Mouse (Mus musculus) T-helper 1 cell (primary cell): ENCODE measurements at regions not wholly inside any gene's neighbourhood (a gene's known extent, or its start where the extent isn't known, plus 50 kb on each side); places are given as distances from the start of the nearest gene placed in this dataset.

Experiments
- in situ Hi-C: fragments of 300-600 bp; cut with MboI, MseI; formaldehyde crosslinking; loops from one replicate; pipeline ENCODE4 v1.15.1; 2025; ENCODE audit warnings: high pct_unique_total_duplicates

- in situ Hi-C loops = no loop called here
Observed at GRCm38 (mm10) chr2:172699654-172700053, 150.3 kb downstream of the Tfap2c start.

DNA sequence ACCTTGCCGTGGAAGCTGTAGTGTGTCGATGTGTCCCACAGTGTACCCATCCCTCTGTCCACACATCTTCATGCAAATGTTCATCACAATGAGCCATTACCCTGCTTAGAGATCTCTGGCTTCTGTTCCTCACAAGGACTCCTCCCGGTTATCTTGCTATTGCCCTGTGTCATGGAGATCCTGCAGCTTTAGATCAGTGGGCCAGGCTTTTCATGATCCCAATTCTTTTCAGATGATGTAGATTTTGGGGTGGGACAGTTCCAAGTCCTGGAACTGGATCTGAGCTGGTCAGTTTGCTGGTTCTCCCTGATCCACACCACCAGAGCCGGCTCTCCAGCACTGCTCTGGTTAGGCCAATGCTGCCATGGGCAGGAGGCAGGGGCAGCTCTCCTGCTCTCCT lies 161.2 kb downstream of the Tfap2c start:
- in situ Hi-C loops = no loop called here

DNA sequence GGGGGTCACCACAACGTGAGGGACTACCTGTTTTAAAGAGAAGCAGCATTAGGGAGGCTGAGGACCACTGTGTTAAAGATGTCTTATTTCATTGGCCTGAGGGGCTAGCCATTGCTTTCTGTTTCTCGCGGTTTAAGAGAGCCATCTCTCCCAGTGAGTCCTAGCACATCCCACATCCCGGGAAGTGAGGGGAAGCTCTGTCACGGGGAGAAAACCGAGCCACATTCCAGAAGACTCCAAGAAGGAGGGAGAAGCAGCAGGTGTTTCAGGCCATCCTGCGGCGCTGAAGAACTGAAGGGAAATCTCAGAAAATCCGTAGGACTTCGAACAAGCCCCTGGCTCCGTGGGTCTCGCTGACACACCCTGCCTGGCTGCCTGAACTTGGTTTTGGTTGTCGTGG lies 177.3 kb downstream of the Tfap2c start:
- in situ Hi-C loops = no loop called here

GRCm38 (mm10) chr2:172727576-172727975 lies 178.2 kb downstream of the Tfap2c start:
- in situ Hi-C loops = no loop called here

GRCm38 (mm10) chr2:172728240-172728821 lies 178.9 kb downstream of the Tfap2c start:
- in situ Hi-C loops = no loop called here

DNA sequence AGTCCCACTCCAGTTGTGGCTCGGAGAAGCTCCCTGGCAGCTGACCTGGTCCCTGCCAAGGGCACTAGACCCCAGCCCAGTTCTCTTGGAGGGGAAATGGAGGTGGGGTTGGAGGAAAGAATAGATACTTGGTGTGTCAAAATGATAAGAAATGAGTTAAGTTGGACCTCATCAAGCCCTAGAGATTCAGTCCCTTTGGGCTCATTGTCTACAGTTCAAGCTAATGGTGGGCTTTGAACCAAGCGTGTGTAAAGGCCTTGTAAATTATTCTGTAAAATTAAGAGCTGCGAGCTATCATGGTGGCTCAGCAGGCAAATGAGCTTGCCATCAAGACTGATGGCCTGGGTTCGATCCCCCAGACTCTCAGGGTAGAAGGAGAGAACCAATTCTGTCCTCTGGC lies 179.8 kb downstream of the Tfap2c start:
- in situ Hi-C loops = no loop called here

DNA sequence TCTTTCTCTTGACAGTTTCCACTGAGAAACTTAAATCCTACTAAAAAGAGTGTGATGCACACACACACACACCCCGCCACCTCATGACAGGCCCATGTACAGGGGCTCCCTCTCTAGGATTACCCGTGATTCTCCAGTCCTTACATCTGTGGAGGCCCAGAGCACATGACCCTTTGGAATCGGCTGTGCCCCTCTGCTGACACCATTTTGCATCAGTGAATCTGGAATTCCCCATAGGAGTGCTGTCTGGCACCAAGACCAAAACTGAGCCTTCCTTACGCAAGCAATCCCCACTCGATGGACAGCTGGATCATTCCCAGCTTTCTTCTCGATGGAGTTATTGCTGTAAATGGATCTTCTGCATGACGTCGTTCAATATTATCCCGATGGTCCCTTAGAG lies 180.3 kb downstream of the Tfap2c start:
- in situ Hi-C loops = no loop called here

- in situ Hi-C loops = no loop called here
Observed at GRCm38 (mm10) chr2:172731408-172731807, 182.0 kb downstream of the Tfap2c start.

GRCm38 (mm10) chr2:172732453-172733210 lies 183.2 kb downstream of the Tfap2c start:
- in situ Hi-C loops = no loop called here

GRCm38 (mm10) chr2:172733403-172733995 lies 184.1 kb downstream of the Tfap2c start:
- in situ Hi-C loops = no loop called here

GRCm38 (mm10) chr2:172735621-172736020 lies 186.2 kb downstream of the Tfap2c start:
- in situ Hi-C loops = no loop called here

- in situ Hi-C loops = no loop called here
Observed at GRCm38 (mm10) chr2:172739041-172739491, 189.7 kb downstream of the Tfap2c start.

GRCm38 (mm10) chr2:172739529-172739928 lies 190.1 kb downstream of the Tfap2c start:
- in situ Hi-C loops = no loop called here

DNA sequence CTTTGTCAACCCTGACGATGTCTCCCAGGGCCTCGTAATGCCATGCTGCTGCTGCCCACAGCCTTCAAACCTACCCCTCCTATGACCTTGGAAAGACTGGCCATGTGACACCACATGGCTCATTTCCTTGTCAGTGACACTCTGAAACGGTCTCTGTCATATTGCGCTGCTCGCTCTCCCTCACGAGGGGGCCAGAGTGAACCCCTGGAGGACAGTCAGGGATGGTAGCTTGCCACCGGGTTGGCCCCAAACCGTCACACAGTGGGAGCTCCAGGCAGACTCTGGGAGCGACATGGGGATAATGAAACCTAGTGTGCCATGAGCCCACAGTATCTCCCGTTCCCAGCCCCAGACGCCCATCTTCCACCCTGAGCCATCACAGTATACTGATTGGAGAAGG lies 188.8 kb downstream of the Bmp7 start:
- in situ Hi-C loops = no loop called here

DNA sequence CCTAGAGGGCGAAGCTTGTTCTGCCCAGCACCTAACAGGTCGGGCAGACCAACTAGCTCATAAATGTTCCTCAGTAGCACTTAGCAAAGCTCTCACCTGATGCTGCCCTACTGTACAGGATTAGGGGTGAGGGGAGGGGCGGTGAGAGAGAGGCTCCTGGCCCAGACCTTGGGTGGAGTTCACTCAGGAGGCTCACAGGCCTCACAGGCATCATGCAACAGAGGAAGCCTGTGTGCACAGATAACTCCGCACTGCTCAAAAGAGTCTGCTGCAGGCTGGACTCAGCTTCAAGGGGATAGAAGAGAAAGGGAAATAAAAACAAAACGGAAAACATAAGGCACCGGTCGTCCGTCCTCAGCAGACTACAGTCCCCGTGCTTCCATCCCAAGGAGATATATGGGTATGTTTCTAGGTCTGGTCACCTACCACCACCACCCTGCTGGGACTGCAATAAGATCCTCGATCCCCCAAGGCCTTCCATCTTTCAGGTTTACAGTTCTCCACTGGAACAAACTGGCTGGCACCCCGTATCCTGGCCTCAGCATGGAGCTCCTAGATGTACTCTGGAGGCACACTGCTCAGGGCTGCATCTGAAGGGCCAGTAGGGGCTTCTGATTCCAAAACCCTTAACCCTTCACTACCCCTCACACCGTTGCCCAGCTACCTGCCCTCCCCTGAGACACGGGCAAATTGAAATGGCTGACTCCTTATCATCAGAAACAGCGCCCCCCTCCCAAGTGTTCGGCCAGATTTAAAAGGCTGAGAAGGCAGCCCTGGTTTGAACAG lies 184.2 kb downstream of the Bmp7 start:
- in situ Hi-C loops = no loop called here

DNA sequence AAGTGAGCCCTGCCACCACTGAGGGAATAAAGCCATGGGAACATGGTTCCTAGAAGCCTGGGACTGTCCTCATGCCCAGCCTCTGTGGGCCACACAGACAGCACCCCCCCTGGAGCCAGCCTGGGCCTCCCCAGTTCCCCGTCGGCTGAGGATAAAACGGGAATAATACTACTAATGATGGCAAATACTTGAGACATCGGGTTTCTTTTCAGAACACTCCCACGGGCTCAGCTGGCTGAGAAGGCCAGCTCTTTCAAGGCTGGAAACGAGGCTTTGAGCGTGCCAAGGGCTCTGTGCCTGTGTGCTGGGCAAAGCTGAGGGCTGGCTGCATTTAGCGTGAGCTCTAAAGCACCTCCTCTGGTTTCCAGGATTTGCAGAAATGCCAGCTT lies 183.7 kb downstream of the Bmp7 start:
- in situ Hi-C loops = no loop called here

- in situ Hi-C loops = no loop called here
Observed at GRCm38 (mm10) chr2:172758497-172758896, 181.6 kb downstream of the Bmp7 start.

- in situ Hi-C loops = no loop called here
Observed at GRCm38 (mm10) chr2:172765260-172765659, 174.9 kb downstream of the Bmp7 start.

DNA sequence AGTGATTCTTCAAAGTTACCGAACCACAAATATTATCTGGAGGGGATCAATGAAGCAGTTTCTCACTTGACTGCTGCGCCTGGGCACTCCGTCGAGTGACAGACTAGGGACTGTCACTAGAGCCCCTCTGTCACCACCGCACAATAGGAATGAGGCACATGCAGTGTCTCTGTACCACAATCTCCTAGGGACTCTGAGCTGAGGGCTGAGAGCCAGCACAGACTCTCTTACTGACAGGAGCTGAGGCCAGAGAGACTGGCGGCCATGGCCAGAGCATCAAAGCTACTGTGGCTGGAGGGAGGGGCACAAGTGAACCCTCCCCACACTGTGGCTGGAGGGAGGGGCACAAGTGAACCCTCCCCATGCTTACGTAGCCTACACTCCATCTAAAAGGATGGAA lies 173.7 kb downstream of the Bmp7 start:
- in situ Hi-C loops = no loop called here

GRCm38 (mm10) chr2:172768756-172769155 lies 171.4 kb downstream of the Bmp7 start:
- in situ Hi-C loops = no loop called here

DNA sequence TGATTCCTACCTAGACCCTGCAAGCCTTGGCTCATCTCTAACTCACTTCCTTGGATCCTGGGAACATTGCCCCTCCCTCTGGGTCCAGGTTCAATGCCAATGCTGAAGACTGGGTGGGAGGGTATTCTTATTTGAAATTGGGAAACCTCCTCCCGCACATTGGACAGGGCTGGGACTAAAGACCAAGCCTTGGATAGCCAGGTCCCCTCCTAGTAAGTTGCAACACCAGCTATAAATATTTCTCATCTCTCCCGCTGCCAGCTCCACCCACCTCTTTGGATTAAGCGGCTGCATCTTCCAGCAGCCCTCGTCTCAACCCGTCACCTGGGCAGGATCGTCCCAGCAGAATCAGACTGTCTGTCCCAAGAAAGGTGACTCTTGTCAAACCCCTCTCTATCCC lies 170.1 kb downstream of the Bmp7 start:
- in situ Hi-C loops = loop anchor here (5.0 kb wide), 2 partner anchors 48 to 293 kb away; no protein-coding TSS in a partner anchor

DNA sequence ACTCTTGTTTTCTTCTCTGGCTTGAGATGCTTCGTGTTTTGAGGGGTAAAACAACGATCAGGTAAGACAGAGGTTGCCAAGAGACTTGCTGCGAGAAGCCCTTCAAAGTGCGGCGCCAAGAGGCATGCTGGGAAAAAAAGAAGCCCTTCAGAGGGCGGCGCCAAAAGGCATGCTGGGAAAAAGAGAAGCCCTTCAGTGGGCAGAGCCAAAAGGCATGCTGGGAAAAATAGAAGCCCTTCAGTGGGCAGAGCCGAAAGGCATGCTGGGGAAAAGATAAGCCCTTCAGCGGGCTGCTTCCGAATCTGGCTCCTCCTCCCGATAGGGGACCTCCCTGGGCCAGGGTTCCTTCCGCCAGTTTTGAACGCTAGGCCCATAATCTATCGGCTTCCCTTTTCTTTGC lies 169.5 kb downstream of the Bmp7 start:
- in situ Hi-C loops = loop anchor here (5.0 kb wide), 2 partner anchors 48 to 293 kb away; no protein-coding TSS in a partner anchor
